ENCODE assay signal across 13 mouse cellular contexts in genomic region chr17:29954316-29954715, GRCm38 (mm10).
"Had no signal": no experiment of that assay in that cellular context is flagged by ENCODE, and none has a peak within 500 bp of the region (broad histone marks: within the 10 kb centered on the region; RNA-seq: fewer than 3 reads in every experiment).

No protein-coding gene starts in this region.

- H3K4me2 ChIP-seq: limb, embryonic 13.5 days; neural tube, embryonic 15.5 days had no signal

- H3K4me3 ChIP-seq: limb, embryonic 13.5 days; midbrain, embryonic 10.5 days; myocyte; neural tube, embryonic 15.5 days had no signal

- H3K36me3 ChIP-seq: limb, embryonic 13.5 days; midbrain, embryonic 10.5 days; neural tube, embryonic 15.5 days had no signal

- H3K9me3 ChIP-seq: neural tube, embryonic 15.5 days had no signal

- H3K27me3 ChIP-seq: limb, embryonic 13.5 days; neural tube, embryonic 15.5 days had no signal

- H3K27ac ChIP-seq: limb, embryonic 13.5 days; liver, embryonic 14.5 days; midbrain, embryonic 10.5 days; neural tube, embryonic 15.5 days had no signal

- DNase-seq: kidney, adult 18-20 months; kidney, postnatal 14 days; left cerebral cortex, postnatal 4 days; lung, postnatal 4 days; midbrain, embryonic 14.5 days; right cerebral cortex, adult 18-20 months; right cerebral cortex, postnatal 25 days; thymus, postnatal 4 days had no signal

- H3K9ac ChIP-seq: limb, embryonic 13.5 days; liver, embryonic 14.5 days; neural tube, embryonic 15.5 days had no signal
